Mouse (Mus musculus) common myeloid progenitor, adult 5-6 weeks (primary cell): ENCODE measurements around the gene Foxk2. TPM values are rescaled to one million over a fixed set of nuclear protein-coding genes. Genes with fewer than 3 reads are reported as not detected.

Source experiments
- ATAC-seq: replicated peaks from 2 replicates; pipeline ENCODE4 v1.8.0; 2016; ENCODE audit warnings: low read depth, mild to moderate bottlenecking, moderate TSS enrichment, inconsistent platforms; ENCODE audit not compliant: poor library complexity, severe bottlenecking
- total RNA-seq: library from RNA; stranded (forward); fragments of 200-1000, 187-1606 nt; gene quantifications from 2 replicates; pipeline ENCODE4 v1.2.3, GENCODE M21; 2017

Gene Foxk2
- total RNA-seq, 1 experiment from 2014 or later: 23.8 TPM

DNA sequence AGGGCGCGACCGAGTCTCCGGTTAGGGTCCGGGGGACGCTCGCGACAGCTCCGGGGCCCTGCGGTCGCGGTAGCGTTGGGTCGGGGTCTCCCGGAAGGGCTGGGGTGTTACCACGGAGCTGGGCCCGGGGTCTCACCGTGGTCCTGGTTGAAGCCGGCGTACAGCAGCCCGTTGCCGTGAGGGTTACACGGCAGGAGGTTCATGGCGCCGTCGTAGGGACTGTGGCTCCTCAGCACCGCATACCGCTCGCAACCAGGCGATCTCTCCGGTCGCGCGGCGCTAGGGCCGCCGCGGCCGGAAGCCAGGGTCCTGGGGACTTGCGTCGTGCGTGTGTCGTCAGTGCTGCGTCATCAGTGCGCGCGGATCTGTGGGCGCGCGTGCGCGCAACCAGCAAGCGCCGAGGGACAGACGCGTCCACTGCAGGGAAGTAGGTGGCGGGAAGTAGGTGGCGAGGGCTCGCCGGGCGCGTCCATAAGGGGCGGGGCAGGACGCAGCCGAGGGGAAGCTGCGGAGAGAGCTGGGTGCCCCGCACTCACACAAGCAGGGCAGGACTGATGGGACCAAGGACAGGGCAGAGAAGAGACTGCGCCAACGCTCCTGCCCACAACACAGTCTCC, 94.4 kb downstream of the Foxk2 start, which contains the start of gene Wdr45b:
TSS of gene Wdr45b (minus strand) at position 355 of the 617 bp plus-strand sequence.
- peak; percentile 95 for ATAC-seq

Other genes with a start within 250 kb of the Foxk2 start
- 1.1 and 3.1 TPM in 2 replicates for gene Cd7, start 220.6 kb upstream of the Foxk2 start, total RNA-seq
- gene Sectm1b, start 196.4 kb upstream of the Foxk2 start, total RNA-seq: not detected in 2 replicates
- not detected in 2 replicates for gene Sectm1a, start 178.8 kb upstream of the Foxk2 start, total RNA-seq
- not detected in 2 replicates for gene Tex19.2, start 141.3 kb upstream of the Foxk2 start, total RNA-seq
- gene Tex19.1, start 113.8 kb upstream of the Foxk2 start, total RNA-seq: not detected in 2 replicates
- gene Uts2r, start 99.7 kb upstream of the Foxk2 start, total RNA-seq: not detected in 2 replicates
- gene Hexdc, start 55.6 kb upstream of the Foxk2 start, total RNA-seq: 9.6 and 10.0 TPM in 2 replicates
- gene Ogfod3, start 55.3 kb upstream of the Foxk2 start, total RNA-seq: 3.8 and 8.6 TPM in 2 replicates
- gene Cybc1, start 30.7 kb upstream of the Foxk2 start, total RNA-seq: 22.7 and 30.2 TPM in 2 replicates
- 23.5 and 40.9 TPM in 2 replicates for gene Narf, start 22.7 kb upstream of the Foxk2 start, total RNA-seq
- gene Wdr45b, start 94.5 kb downstream of the Foxk2 start, total RNA-seq: 39.1 and 40.7 TPM in 2 replicates
- gene Rab40b, start 128.3 kb downstream of the Foxk2 start, total RNA-seq: 0.64 TPM in 1 of 2 replicates, not detected in the other
- 19.6 and 26.3 TPM in 2 replicates for gene Fn3krp, start 161.4 kb downstream of the Foxk2 start, total RNA-seq
- gene Fn3k, start 174.9 kb downstream of the Foxk2 start, total RNA-seq: 0.44 and 0.46 TPM in 2 replicates
- gene Tbcd, start 192.0 kb downstream of the Foxk2 start, total RNA-seq: 46.9 and 57.8 TPM in 2 replicates